Mouse (Mus musculus) R1 (cell line): ENCODE data around the gene Phf23.

Source experiments
- DNase-seq: peaks from one replicate; pipeline ENCODE4 v3.0.0-alpha.2; 2018; ENCODE audit warnings: low read depth, low spot score

Phf23 gene

GRCm38 (mm10) chr11:69970775-69971174 lies 24.8 kb upstream of the Phf23 start:
- no peak for DNase-seq

- no peak for DNase-seq
These were observed 20.7 kb upstream of the Phf23 start for GRCm38 (mm10) chr11:69974907-69975306.

GRCm38 (mm10) chr11:69976271-69976670 lies 19.3 kb upstream of the Phf23 start:
- DNase-seq, result no peak

- no peak for DNase-seq
These were observed 15.8 kb upstream of the Phf23 start for GRCm38 (mm10) chr11:69979827-69980195.

GRCm38 (mm10) chr11:69980196-69981140 lies 15.1 kb upstream of the Phf23 start:
- DNase-seq, result peak; percentile 100

GRCm38 (mm10) chr11:69981141-69981762 lies 14.3 kb upstream of the Phf23 start, which contains the start of gene Ctdnep1:
TSS of gene Ctdnep1 (plus strand) at chr11:69981156.
- no peak for DNase-seq

- DNase-seq, result no peak
These were observed 13.4 kb upstream of the Phf23 start, which contains the start of gene Elp5 for GRCm38 (mm10) chr11:69982225-69982624. TSS of gene Elp5 (minus strand) at chr11:69982517.

- no peak for DNase-seq
These were observed 12.7 kb upstream of the Phf23 start for GRCm38 (mm10) chr11:69982877-69983276.

GRCm38 (mm10) chr11:69983377-69983776 lies 12.2 kb upstream of the Phf23 start:
- DNase-seq, result no peak

GRCm38 (mm10) chr11:69984431-69984830 lies 11.1 kb upstream of the Phf23 start:
- no peak for DNase-seq

- no peak for DNase-seq
These were observed 5.6 kb upstream of the Phf23 start for GRCm38 (mm10) chr11:69989949-69990348.

- DNase-seq, result peak; percentile 98
These were observed 4.5 kb upstream of the Phf23 start, which contains the start of gene Gabarap for GRCm38 (mm10) chr11:69990850-69991691. TSS of gene Gabarap (plus strand) at chr11:69991143.

GRCm38 (mm10) chr11:69991711-69992110 lies 3.9 kb upstream of the Phf23 start:
- DNase-seq, result no peak

- no peak for DNase-seq
These were observed 3.2 kb upstream of the Phf23 start for GRCm38 (mm10) chr11:69992396-69992795.

- DNase-seq, result no peak
These were observed 2.6 kb upstream of the Phf23 start for GRCm38 (mm10) chr11:69992932-69993331.

GRCm38 (mm10) chr11:69994401-69995090 lies 1.0 kb upstream of the Phf23 start:
- DNase-seq, result no peak

- DNase-seq, result peak; percentile 42
These were observed 834 bp downstream of the Phf23 start for GRCm38 (mm10) chr11:69996161-69997061.

GRCm38 (mm10) chr11:69997070-69997509 lies 1.5 kb downstream of the Phf23 start:
- peak; percentile 89 for DNase-seq

GRCm38 (mm10) chr11:69998567-69999491 lies 3.3 kb downstream of the Phf23 start:
- DNase-seq, result no peak
